Comparison of ENCODE assay signal across 9 mouse cellular contexts in genomic region chr11:113803321-113803941, GRCm38 (mm10). TPM values are rescaled to one million over a fixed set of nuclear protein-coding genes. Genes with fewer than 3 reads are reported as not detected.
DNase-seq lines count a peak whose midpoint lies in the region; ATAC-seq lines count a peak whose summit lies in the region.
"Had no signal": no experiment of that assay in that cellular context is flagged by ENCODE, and none has a peak within 500 bp of the region (broad histone marks: within the 10 kb centered on the region; RNA-seq: fewer than 3 reads in every experiment).

No protein-coding gene starts in this region.

- 76% methylated on average over 9 of the region's 9 CpGs for WGBS in forebrain, embryonic 10.5 days
- 65% methylated on average over 9 of the region's 9 CpGs for WGBS in forebrain, embryonic 13.5 days

- ATAC-seq in forebrain, embryonic 13.5 days = no peak
- ATAC-seq: hindbrain, embryonic 16.5 days had no signal

- DNase-seq in forebrain, embryonic 10.5 days (ENCODE audit: extremely low spot score, low spot score) = no peak
- DNase-seq in CD8-positive naive resting alpha-beta T cell, adult 2 months (ENCODE audit: low read depth in 2 of 2, low spot score in 2 of 2) = peak; percentile 28 to 40
- DNase-seq in induced T-regulatory cell, adult 2 months (ENCODE audit: low read depth) = peak; percentile 72
- peak; percentile 54 for DNase-seq in lung, postnatal 14 days
- no peak for DNase-seq in right cerebral cortex, postnatal 10 days (ENCODE audit: low spot score in 2 of 2)
- no peak for DNase-seq in left cerebral cortex, postnatal 25 days (ENCODE audit: low spot score in 2 of 2)
- DNase-seq in left cerebral cortex, postnatal 10 days (ENCODE audit: extremely low spot score in 1 of 2, low spot score in 2 of 2) = no peak

- no peak overlapping the region for H3K9ac ChIP-seq in forebrain, embryonic 13.5 days

- peaks cover 21% of the 10 kb centered on the region for H3K27me3 ChIP-seq in forebrain, embryonic 10.5 days (ENCODE audit: poor library complexity, severe bottlenecking)
- H3K27me3 ChIP-seq in forebrain, embryonic 13.5 days = no peaks in the 10 kb centered on the region

- no peak overlapping the region for H3K4me3 ChIP-seq in forebrain, embryonic 10.5 days
- no peak overlapping the region for H3K4me3 ChIP-seq in forebrain, embryonic 13.5 days

- intact Hi-C loops in left cerebral cortex, postnatal 25 days (cut with DNase I) = no loop called here
- intact Hi-C loops in left cerebral cortex, postnatal 10 days (cut with DNase I) = no loop called here

- H3K27ac ChIP-seq in forebrain, embryonic 10.5 days = peak overlapping the region; percentile 75
- no peak overlapping the region for H3K27ac ChIP-seq in forebrain, embryonic 13.5 days

- peaks cover 71% of the 10 kb centered on the region for H3K4me1 ChIP-seq in forebrain, embryonic 10.5 days
- peaks cover 32% of the 10 kb centered on the region for H3K4me1 ChIP-seq in forebrain, embryonic 13.5 days

- no peaks in the 10 kb centered on the region for H3K9me3 ChIP-seq in forebrain, embryonic 10.5 days
- no peaks in the 10 kb centered on the region for H3K9me3 ChIP-seq in forebrain, embryonic 13.5 days (replicated peaks)

- no peaks in the 10 kb centered on the region for H3K36me3 ChIP-seq in forebrain, embryonic 10.5 days (replicated peaks)
- H3K36me3 ChIP-seq in forebrain, embryonic 13.5 days (ENCODE audit: poor library complexity, severe bottlenecking) = no peaks in the 10 kb centered on the region

- no peak overlapping the region for H3K4me2 ChIP-seq in forebrain, embryonic 13.5 days

RNA-seq across cellular contexts. Expression of gene Cdc42ep4, which starts 51.8 kb away (rescaled TPM):
- polyA plus RNA-seq in forebrain, embryonic 10.5 days (2016; fragmentation: Nextera tagmentation; extraction: Ambion mirVana) = 107 TPM in 2 replicates
- 89.8 and 98.0 TPM in 2 replicates for polyA plus RNA-seq in forebrain, embryonic 13.5 days (2015; fragmentation: Nextera tagmentation; extraction: Ambion mirVana)
- 10 to 100 TPM; 26.7 to 31.7 TPM for total RNA-seq in left cerebral cortex, postnatal 25 days (2021)
- 10 to 100 TPM; 28.1 to 33.8 TPM for total RNA-seq in left cerebral cortex, postnatal 10 days (2021)

Comparison
In these comparisons a context has a peak if more than half of its experiments do, and no peak if none do; other contexts are left out.
1. DNase-seq: peak in CD8-positive naive resting alpha-beta T cell, adult 2 months (2 of 2), induced T-regulatory cell, adult 2 months (single experiment) and lung, postnatal 14 days (single experiment); none in forebrain, embryonic 10.5 days (single experiment), right cerebral cortex, postnatal 10 days (0 of 2), left cerebral cortex, postnatal 25 days (0 of 2) and left cerebral cortex, postnatal 10 days (0 of 2).